ENCODE assay signal across 8 mouse cellular contexts in the genomic region with DNA sequence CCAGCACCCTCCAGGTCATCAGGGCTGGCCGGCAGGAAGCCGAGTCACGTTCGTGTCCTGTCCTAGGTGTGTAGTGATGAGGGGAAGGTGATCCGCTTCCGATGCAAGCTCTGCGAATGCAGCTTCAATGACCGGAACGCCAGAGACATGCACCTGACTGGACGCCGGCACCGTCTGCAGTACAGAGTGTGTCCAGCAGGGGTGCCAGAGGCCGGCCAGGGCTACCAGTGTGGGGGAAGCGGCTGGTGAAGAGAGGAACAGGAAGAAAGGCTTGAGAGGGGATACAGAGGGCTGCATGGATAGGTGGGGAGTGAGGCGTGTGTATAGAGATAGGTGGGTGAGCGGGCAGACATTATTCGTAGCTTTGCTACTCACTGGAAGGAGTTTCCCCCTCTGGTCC. TPM values are rescaled to one million over a fixed set of nuclear protein-coding genes. Genes with fewer than 3 reads are reported as not detected.
A peak's percentile ranks its signal among the peaks of the same experiment; 100 is the strongest.
DNase-seq lines count a peak whose midpoint lies in the region; ATAC-seq and TF ChIP-seq lines count a peak whose summit lies in the region.

No protein-coding gene starts in this region.

- intact Hi-C loops in gastrocnemius, adult 2 months (cut with DNase I), result no loop called here

- peak; percentile 78 for DNase-seq in layer of hippocampus, adult 11-12 months (ENCODE audit: low spot score)
- DNase-seq in layer of hippocampus, adult 9-10 months (ENCODE audit: low spot score), result no peak
- peak; percentile 93 to 96 for DNase-seq in cerebellum, postnatal 10 days
- DNase-seq in gastrocnemius, adult 2 months, result peak; percentile 86
- peak; percentile 85 for DNase-seq in midbrain, embryonic 14.5 days
- peak; percentile 69 to 81 for DNase-seq in spleen, postnatal 14 days (ENCODE audit: low spot score in 2 of 2)

- no peak overlapping the region for H3K9ac ChIP-seq in intestine, embryonic 15.5 days
- H3K9ac ChIP-seq in limb, embryonic 13.5 days, result no peak overlapping the region
- no peak overlapping the region for H3K9ac ChIP-seq in midbrain, embryonic 14.5 days (replicated peaks; ENCODE audit: low read length)

- no peak overlapping the region for H3K4me3 ChIP-seq in gastrocnemius, adult 2 months
- H3K4me3 ChIP-seq in intestine, embryonic 15.5 days (replicated peaks), result no peak overlapping the region
- H3K4me3 ChIP-seq in limb, embryonic 13.5 days, result no peak overlapping the region
- H3K4me3 ChIP-seq in midbrain, embryonic 14.5 days (replicated peaks; ENCODE audit: low read depth, low read length), result no peak overlapping the region

- H3K9me3 ChIP-seq in intestine, embryonic 15.5 days, result no peaks in the 10 kb centered on the region
- no peaks in the 10 kb centered on the region for H3K9me3 ChIP-seq in limb, embryonic 13.5 days
- H3K9me3 ChIP-seq in midbrain, embryonic 14.5 days (ENCODE audit: control insufficient read depth, low read length), result no peaks in the 10 kb centered on the region

- H3K4me1 ChIP-seq in intestine, embryonic 15.5 days (replicated peaks), result peaks cover 11% of the 10 kb centered on the region; the same call in 1 of the 2 replicates
- H3K4me1 ChIP-seq in limb, embryonic 13.5 days, result peaks cover 14% of the 10 kb centered on the region; the same call in 1 of the 2 replicates
- no peaks in the 10 kb centered on the region for H3K4me1 ChIP-seq in midbrain, embryonic 14.5 days (ENCODE audit: control insufficient read depth, insufficient read depth, low read length)

- peaks cover 13% of the 10 kb centered on the region for H3K27me3 ChIP-seq in intestine, embryonic 15.5 days (replicated peaks)
- peaks cover 46% of the 10 kb centered on the region for H3K27me3 ChIP-seq in limb, embryonic 13.5 days
- H3K27me3 ChIP-seq in midbrain, embryonic 14.5 days (ENCODE audit: control insufficient read depth, insufficient read depth, low read length), result peaks cover 10% of the 10 kb centered on the region; the same call in 1 of the 2 replicates

- H3K36me3 ChIP-seq in intestine, embryonic 15.5 days, result no peaks in the 10 kb centered on the region
- peaks cover 12% of the 10 kb centered on the region for H3K36me3 ChIP-seq in limb, embryonic 13.5 days
- H3K36me3 ChIP-seq in midbrain, embryonic 14.5 days (ENCODE audit: control insufficient read depth, insufficient read depth, low read length), result 0 out of 2 replicates have a peak, but pooled peaks cover 12% of the 10 kb centered on the region

- 11% methylated on average over 17 of the region's 17 CpGs for WGBS in intestine, embryonic 15.5 days
- WGBS in limb, embryonic 13.5 days, result 14% methylated on average over 17 of the region's 17 CpGs
- WGBS in midbrain, embryonic 14.5 days, result 6% methylated on average over 17 of the region's 17 CpGs

- no peak; the same call in 1 of the 2 replicates for TF ChIP-seq CTCF in gastrocnemius, adult 2 months (IDR thresholded peaks at IDR 0.05)

- peak; percentile 61 for ATAC-seq in intestine, embryonic 15.5 days
- 0 out of 2 replicates have a peak, but pooled peaks have one; percentile 49 for ATAC-seq in limb, embryonic 13.5 days (ENCODE audit: low FRiP score, low read depth)
- peak; percentile 75 for ATAC-seq in midbrain, embryonic 14.5 days (ENCODE audit: low FRiP score, low TSS enrichment)

- H3K4me2 ChIP-seq in intestine, embryonic 15.5 days (replicated peaks), result no peak overlapping the region
- no peak overlapping the region for H3K4me2 ChIP-seq in limb, embryonic 13.5 days (replicated peaks)
- 0 out of 2 replicates have a peak overlapping the region, but pooled peaks have one; percentile 12 for H3K4me2 ChIP-seq in midbrain, embryonic 14.5 days (ENCODE audit: low read length)

- no peak overlapping the region for H3K27ac ChIP-seq in gastrocnemius, adult 2 months
- no peak overlapping the region for H3K27ac ChIP-seq in intestine, embryonic 15.5 days
- no peak overlapping the region for H3K27ac ChIP-seq in limb, embryonic 13.5 days
- no peak overlapping the region for H3K27ac ChIP-seq in midbrain, embryonic 14.5 days (replicated peaks; ENCODE audit: low read depth, low read length)

RNA-seq across cellular contexts. Expression of a gene that starts 8.1 kb away (rescaled TPM):
- under 1 TPM; 0.15 to 0.31 TPM for total RNA-seq in gastrocnemius, adult 2 months (2021)
- 2.2 and 2.4 TPM in 2 replicates for polyA plus RNA-seq in intestine, embryonic 15.5 days (2015; fragmentation: Nextera tagmentation; extraction: Ambion mirVana)
- polyA plus RNA-seq in limb, embryonic 13.5 days (2015; fragmentation: Nextera tagmentation; extraction: Ambion mirVana), result 4.7 and 5.4 TPM in 2 replicates
- 14.8 and 29.4 TPM in 2 replicates for polyA plus RNA-seq in midbrain, embryonic 14.5 days (2014; fragmentation: Nextera tagmentation; extraction: Ambion mirVana)

RNA-seq across cellular contexts. Expression of a gene that starts 11.6 kb away (rescaled TPM):
- total RNA-seq in gastrocnemius, adult 2 months (2021), result 1 to 10 TPM; 1.8 to 2.7 TPM
- 7.9 and 9.2 TPM in 2 replicates for polyA plus RNA-seq in intestine, embryonic 15.5 days (2015; fragmentation: Nextera tagmentation; extraction: Ambion mirVana)
- 11.5 and 11.6 TPM in 2 replicates for polyA plus RNA-seq in limb, embryonic 13.5 days (2015; fragmentation: Nextera tagmentation; extraction: Ambion mirVana)
- 20.3 and 21.7 TPM in 2 replicates for polyA plus RNA-seq in midbrain, embryonic 14.5 days (2014; fragmentation: Nextera tagmentation; extraction: Ambion mirVana)

RNA-seq across cellular contexts. Expression of a gene that starts 14.0 kb away (rescaled TPM):
- not detected for total RNA-seq in gastrocnemius, adult 2 months (2021)
- polyA plus RNA-seq in intestine, embryonic 15.5 days (2015; fragmentation: Nextera tagmentation; extraction: Ambion mirVana), result 1.7 TPM in 2 replicates
- polyA plus RNA-seq in limb, embryonic 13.5 days (2015; fragmentation: Nextera tagmentation; extraction: Ambion mirVana), result 0.20 and 0.43 TPM in 2 replicates
- polyA plus RNA-seq in midbrain, embryonic 14.5 days (2014; fragmentation: Nextera tagmentation; extraction: Ambion mirVana), result 82.4 and 118 TPM in 2 replicates

RNA-seq across cellular contexts. Expression of a gene that starts 22.1 kb away (rescaled TPM):
- 100 to 1,000 TPM; 103 to 112 TPM for total RNA-seq in gastrocnemius, adult 2 months (2021)
- polyA plus RNA-seq in intestine, embryonic 15.5 days (2015; fragmentation: Nextera tagmentation; extraction: Ambion mirVana), result 242 and 245 TPM in 2 replicates
- polyA plus RNA-seq in limb, embryonic 13.5 days (2015; fragmentation: Nextera tagmentation; extraction: Ambion mirVana), result 206 and 213 TPM in 2 replicates
- polyA plus RNA-seq in midbrain, embryonic 14.5 days (2014; fragmentation: Nextera tagmentation; extraction: Ambion mirVana), result 121 and 152 TPM in 2 replicates

RNA-seq across cellular contexts. Expression of a gene that starts 22.2 kb away (rescaled TPM):
- total RNA-seq in gastrocnemius, adult 2 months (2021), result 100 to 1,000 TPM; 110 to 119 TPM
- polyA plus RNA-seq in intestine, embryonic 15.5 days (2015; fragmentation: Nextera tagmentation; extraction: Ambion mirVana), result 55.1 and 69.2 TPM in 2 replicates
- 63.3 and 63.5 TPM in 2 replicates for polyA plus RNA-seq in limb, embryonic 13.5 days (2015; fragmentation: Nextera tagmentation; extraction: Ambion mirVana)
- 25.1 and 27.5 TPM in 2 replicates for polyA plus RNA-seq in midbrain, embryonic 14.5 days (2014; fragmentation: Nextera tagmentation; extraction: Ambion mirVana)

Comparison
In these comparisons a context has a peak if more than half of its experiments do, and no peak if none do; other contexts are left out.
1. RNA of a gene that starts 14.0 kb away (polyA plus RNA-seq): 82.4 to 118 TPM in midbrain, embryonic 14.5 days; 1.7 TPM in intestine, embryonic 15.5 days and 0.20 to 0.43 TPM in limb, embryonic 13.5 days; every median in the first group is over 10 times any median in the second.
2. Peak in every context shown above with its lines, with median percentiles within 50 percentile points of each other: ATAC-seq.